Mouse (Mus musculus) midbrain, postnatal 0 days (tissue): ENCODE data around the gene Fam171a2. TPM values are rescaled to one million over a fixed set of nuclear protein-coding genes. Genes with fewer than 3 reads are reported as not detected.

Source experiments
- ATAC-seq: fragments of 200-750 bp; cut with Nextera tagmentation; 2 replicates; pipeline ENCODE4 v1.8.0; 2017; ENCODE audit warnings: moderate number of reproducible peaks, mild to moderate bottlenecking, moderate TSS enrichment, moderate library complexity; ENCODE audit not compliant: low FRiP score
- DNase-seq: peaks from one replicate; pipeline ENCODE4 v3.0.0-alpha.2; 2015; ENCODE audit warnings: low spot score
- H3K27ac ChIP-seq: fragments of 300-500 bp; sonication (generic); 2 replicates; pipeline ENCODE4 v1.5.1; 2014; ENCODE audit warnings: low read depth, mild to moderate bottlenecking, low read length, mixed read lengths
- H3K27me3 ChIP-seq: fragments of 300-500 bp; sonication (generic); 2 replicates; pipeline ENCODE4 v1.6.1; 2014; ENCODE audit warnings: low read length, control low read depth, mixed read lengths; ENCODE audit not compliant: insufficient read depth
- H3K36me3 ChIP-seq: fragments of 300-500 bp; sonication (generic); 2 replicates; pipeline ENCODE4 v1.6.1; 2014; ENCODE audit warnings: low read length, control low read depth, mixed read lengths; ENCODE audit not compliant: insufficient read depth
- H3K4me1 ChIP-seq: fragments of 300-500 bp; sonication (generic); 2 replicates; pipeline ENCODE4 v1.6.1; 2014; ENCODE audit warnings: mild to moderate bottlenecking, control low read depth, antibody characterized with exemption, low read length, mixed read lengths; ENCODE audit not compliant: insufficient read depth
- H3K4me2 ChIP-seq: fragments of 300-500 bp; sonication (generic); 2 replicates; pipeline ENCODE4 v1.6.1; 2014; ENCODE audit warnings: low read depth, mild to moderate bottlenecking, low read length, mixed read lengths; ENCODE audit not compliant: poor library complexity, severe bottlenecking
- H3K4me3 ChIP-seq: fragments of 300-500 bp; sonication (generic); 2 replicates; pipeline ENCODE4 v1.5.1; 2014; ENCODE audit warnings: low read depth, mild to moderate bottlenecking, low read length, moderate library complexity
- H3K9ac ChIP-seq: fragments of 300-500 bp; sonication (generic); replicated peaks from 2 replicates; pipeline ENCODE4 v1.6.1; 2014; ENCODE audit warnings: mild to moderate bottlenecking, low read length, moderate library complexity, mixed read lengths; ENCODE audit not compliant: poor library complexity, severe bottlenecking
- H3K9me3 ChIP-seq: fragments of 300-500 bp; sonication (generic); 2 replicates; pipeline ENCODE4 v1.6.1; 2016; ENCODE audit warnings: low read length, control low read depth
- CTCF ChIP-seq: IDR thresholded peaks from 2 replicates; pipeline ENCODE4 v1.5.1; 2016; ENCODE audit warnings: antibody characterized with exemption, mild to moderate bottlenecking
- WGBS: fragments of 180-500 bp; shearing (Covaris S2); extraction: QIAGEN DNeasy Blood & Tissue Kit; methylation state at CpG from one replicate; pipeline ENCODE4 v1.1.7; 2014; 5-methylcytosine and 5-hydroxymethylcytosine counted together
- polyA plus RNA-seq: library from polyadenylated mRNA; unstranded; fragments of >200 nt; fragmentation: Nextera tagmentation; extraction: Ambion mirVana; gene quantifications from 2 replicates; pipeline ENCODE4 v1.2.1, GENCODE M21; 2015
- total RNA-seq: library from RNA; depleted of rRNA; stranded (reverse); fragments of >200 nt; gene quantifications from 2 replicates; pipeline ENCODE4 v1.2.3, GENCODE M21; 2014

Fam171a2 gene
- total and polyA plus RNA-seq, 2 experiments from 2014 or later = 25.4 to 605 TPM

DNA sequence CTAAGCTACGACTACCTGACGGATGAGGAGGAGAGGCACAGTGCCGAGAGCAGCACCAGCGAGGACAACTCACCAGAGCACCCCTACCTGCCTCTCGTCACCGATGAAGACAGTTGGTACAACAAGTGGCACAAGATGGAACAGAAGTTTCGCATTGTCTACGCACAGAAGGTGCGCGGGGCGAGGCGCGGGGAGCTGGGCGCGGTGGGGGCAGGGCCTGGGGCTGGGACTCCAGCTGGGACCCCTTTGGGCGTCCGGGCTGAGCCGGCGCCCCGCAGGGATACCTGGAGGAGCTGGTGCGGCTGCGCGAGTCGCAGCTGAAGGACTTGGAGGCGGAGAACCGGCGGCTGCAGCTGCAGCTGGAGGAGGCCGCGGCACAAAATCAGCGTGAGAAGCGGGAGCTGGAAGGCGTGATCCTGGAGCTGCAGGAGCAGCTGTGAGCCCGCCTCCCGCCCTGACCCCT is 47.8 kb downstream of the Fam171a2 start:
- WGBS = 9% methylated on average over 34 of the region's 34 CpGs
- Histone ChIP-seq H3K27ac (no peak overlapping the region), H3K4me2 (no peak overlapping the region), H3K36me3 (peaks cover 52% of the 10 kb centered on the region), H3K27me3 (no peaks in the 10 kb centered on the region), H3K9ac (no peak overlapping the region), H3K4me3 (no peak overlapping the region), H3K4me1 (peaks cover 19% of the 10 kb centered on the region), H3K9me3 (no peaks in the 10 kb centered on the region)
- ATAC-seq (no peak), DNase-seq (no peak)
- no peak for TF ChIP-seq CTCF

DNA sequence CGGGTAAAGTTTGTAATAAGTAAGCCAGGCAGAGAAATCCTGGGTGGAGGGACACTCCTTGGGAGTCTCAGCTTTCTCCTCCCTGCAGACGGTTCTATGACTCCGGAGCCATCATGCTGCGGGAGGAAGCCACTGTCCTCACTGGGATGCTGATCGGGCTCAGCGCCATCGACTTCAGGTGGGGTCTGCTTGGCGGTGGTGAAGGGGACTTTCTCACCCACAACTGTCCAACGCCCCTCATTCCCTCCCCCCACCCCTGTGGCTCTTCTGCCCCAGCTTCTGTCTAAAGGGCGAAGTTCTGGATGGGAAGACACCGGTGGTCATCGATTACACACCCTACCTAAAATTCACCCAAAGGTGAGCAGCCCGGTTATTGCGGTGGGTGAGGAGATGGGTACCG is 48.4 kb downstream of the Fam171a2 start:
- H3K4me1 ChIP-seq = peaks cover 23% of the 10 kb centered on the region
- ATAC-seq = no peak
- H3K27me3 ChIP-seq = no peaks in the 10 kb centered on the region
- WGBS = 28% methylated on average over 15 of the region's 15 CpGs
- H3K4me2 ChIP-seq = no peak overlapping the region
- H3K27ac ChIP-seq = no peak overlapping the region
- H3K36me3 ChIP-seq = peaks cover 48% of the 10 kb centered on the region
- no peak overlapping the region for H3K9ac ChIP-seq
- DNase-seq = no peak
- TF ChIP-seq CTCF = no peak
- no peaks in the 10 kb centered on the region for H3K9me3 ChIP-seq
- no peak overlapping the region for H3K4me3 ChIP-seq

DNA sequence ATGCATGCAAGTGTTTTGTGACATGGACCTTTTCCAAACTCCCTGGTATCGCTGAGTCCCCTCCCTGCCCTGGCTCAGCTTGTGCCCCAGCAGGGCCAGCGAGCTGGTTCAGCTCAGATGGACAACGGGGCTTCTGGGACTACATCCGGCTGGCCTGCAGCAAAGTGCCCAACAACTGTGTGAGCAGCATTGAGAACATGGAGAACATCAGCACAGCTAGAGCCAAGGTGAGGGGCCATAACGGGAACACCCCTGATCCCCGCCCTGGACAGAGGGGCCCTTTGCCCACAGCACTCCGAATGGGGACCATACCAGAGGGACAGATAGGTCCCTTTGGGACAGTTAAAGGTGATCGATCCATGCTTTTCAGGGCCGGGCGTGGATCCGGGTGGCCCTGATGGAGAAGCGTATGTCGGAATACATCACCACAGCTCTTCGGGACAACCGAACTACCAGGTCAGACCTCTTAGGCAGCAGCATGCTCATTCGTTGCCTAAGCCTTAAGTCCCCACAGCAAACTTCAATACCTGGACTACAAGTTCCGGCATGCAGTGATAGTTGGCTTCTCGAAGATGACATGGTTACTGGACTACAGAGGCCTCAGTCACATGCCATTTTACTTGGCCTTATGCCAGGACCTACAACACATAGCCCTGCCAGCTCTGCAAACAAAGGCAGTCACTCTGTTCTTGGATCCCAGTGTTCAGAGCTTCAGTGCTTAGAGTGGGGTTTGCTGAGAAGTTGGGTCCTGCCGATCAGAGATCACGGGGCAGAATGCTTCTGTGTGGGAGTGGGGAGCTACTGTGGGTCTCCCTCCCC is 49.3 kb downstream of the Fam171a2 start:
- Histone ChIP-seq H3K9me3 (no peaks in the 10 kb centered on the region), H3K4me1 (peaks cover 23% of the 10 kb centered on the region), H3K27me3 (no peaks in the 10 kb centered on the region), H3K27ac (no peak overlapping the region), H3K9ac (no peak overlapping the region), H3K4me2 (no peak overlapping the region), H3K36me3 (peaks cover 40% of the 10 kb centered on the region), H3K4me3 (no peak overlapping the region)
- 76% methylated on average over 20 of the region's 20 CpGs for WGBS
- TF ChIP-seq CTCF = no peak
- DNase-seq = peak; percentile 82
- no peak for ATAC-seq

DNA sequence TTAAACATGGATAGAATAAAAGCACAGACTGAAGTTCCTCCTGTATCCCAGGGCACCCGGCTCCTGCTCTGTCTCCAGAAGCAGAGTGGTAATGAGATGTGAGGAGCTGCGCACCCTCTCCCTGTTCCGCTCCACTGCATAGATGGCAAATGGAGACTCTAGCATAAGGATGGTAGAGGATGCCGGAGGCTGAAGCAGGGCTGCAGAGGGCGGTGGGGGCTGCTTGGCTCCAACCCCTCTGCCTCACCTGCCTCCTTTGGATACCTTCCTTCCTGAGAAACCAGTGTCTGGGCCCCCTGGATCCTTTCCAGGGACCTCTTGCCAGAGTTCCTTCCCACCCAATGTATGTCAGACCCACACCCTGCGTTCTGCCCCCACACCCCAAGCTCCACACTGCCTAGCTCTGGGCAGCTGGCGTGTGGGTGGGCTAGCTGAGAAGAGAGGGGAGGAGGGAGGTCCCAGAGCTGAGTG is 50.8 kb downstream of the Fam171a2 start:
- DNase-seq = no peak

DNA sequence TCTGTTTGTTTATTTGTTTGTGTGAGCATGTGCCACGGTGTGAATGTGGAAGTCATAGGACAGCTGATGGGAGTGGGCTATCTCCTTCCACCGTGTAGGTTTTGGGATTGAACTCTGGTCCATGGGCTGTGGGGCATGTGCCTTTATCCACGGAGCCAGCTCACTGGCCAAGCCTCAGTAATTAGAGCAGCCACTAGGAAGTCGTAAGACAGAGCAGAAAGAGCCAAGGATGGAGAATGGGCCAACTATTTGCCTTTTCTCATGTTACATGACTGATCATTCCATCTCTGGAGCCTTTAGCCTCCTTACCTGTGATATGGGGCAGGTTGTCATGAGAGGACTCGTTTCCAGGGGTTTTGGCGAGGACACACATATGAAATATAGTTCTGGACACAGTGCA is 51.2 kb downstream of the Fam171a2 start:
- no peaks in the 10 kb centered on the region for H3K9me3 ChIP-seq
- H3K4me3 ChIP-seq = peak overlapping the region; percentile 14
- whole genome bisulfite sequencing = 50% methylated on average over 6 of the region's 6 CpGs
- peaks cover 23% of the 10 kb centered on the region for H3K4me1 ChIP-seq
- H3K27me3 ChIP-seq = no peaks in the 10 kb centered on the region
- peaks cover 22% of the 10 kb centered on the region for H3K36me3 ChIP-seq
- peak overlapping the region; percentile 95; the same call in 1 of the 2 replicates for H3K9ac ChIP-seq
- H3K4me2 ChIP-seq = peak overlapping the region; percentile 96
- DNase-seq (no peak), ATAC-seq (no peak)
- TF ChIP-seq CTCF = no peak
- H3K27ac ChIP-seq = no peak overlapping the region

More for the DNA sequence above, 50.8 kb downstream of the Fam171a2 start:
- Histone ChIP-seq H3K27ac (no peak overlapping the region), H3K4me1 (peaks cover 23% of the 10 kb centered on the region), H3K36me3 (peaks cover 25% of the 10 kb centered on the region), H3K9me3 (no peaks in the 10 kb centered on the region), H3K4me3 (peak overlapping the region; percentile 14; the same call in 1 of the 2 replicates), H3K9ac (peak overlapping the region; percentile 95), H3K27me3 (no peaks in the 10 kb centered on the region), H3K4me2 (peak overlapping the region; percentile 96)
- 75% methylated on average over 7 of the region's 7 CpGs for WGBS
- no peak for TF ChIP-seq CTCF
- ATAC-seq = no peak

DNA sequence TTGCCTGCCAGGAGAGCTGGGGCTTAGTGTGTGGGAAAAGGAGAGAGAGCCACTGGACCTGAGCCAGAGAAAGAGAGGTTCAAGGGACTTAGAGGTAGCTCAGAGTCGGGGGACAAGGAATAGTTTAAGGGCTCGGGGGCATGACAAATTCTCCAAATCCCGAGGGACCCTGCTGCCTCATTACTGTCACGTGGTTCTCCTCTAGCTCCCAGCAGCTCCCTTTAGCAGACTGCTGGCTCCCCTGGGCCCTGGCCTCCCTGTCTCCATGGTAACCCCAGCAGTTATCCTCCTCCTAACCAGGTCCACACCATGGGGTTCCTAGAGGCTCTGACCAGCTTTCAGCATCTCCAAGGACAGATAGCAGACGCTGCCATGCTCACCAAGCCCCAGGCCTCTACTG is 52.2 kb downstream of the Fam171a2 start:
- Histone ChIP-seq H3K36me3 (peaks cover 17% of the 10 kb centered on the region), H3K4me3 (peak overlapping the region; percentile 84), H3K9me3 (no peaks in the 10 kb centered on the region), H3K4me2 (peak overlapping the region; percentile 96), H3K27me3 (no peaks in the 10 kb centered on the region), H3K27ac (peak overlapping the region; percentile 98), H3K9ac (peak overlapping the region; percentile 95), H3K4me1 (peaks cover 23% of the 10 kb centered on the region)
- TF ChIP-seq CTCF = no peak
- DNase-seq = peak; percentile 61
- ATAC-seq = no peak
- WGBS = 0% methylated on average over 5 of the region's 5 CpGs
